Mouse (Mus musculus) left cerebral cortex, adult 9 months (tissue): ENCODE results near the gene Ccdc153.

ENCODE experiments used
- DNase-seq, 2 experiments: peaks; one replicate each; pipeline ENCODE4 v3.0.0; 2022; ENCODE audit warnings: low spot score in 2 of 2

Ccdc153 gene

GRCm38 (mm10) chr9:44240399-44240798, at the start of gene Ccdc153:
Gene Ccdc153, plus strand, starts transcription at chr9:44240676.
- DNase-seq: no peak

- DNase-seq: no peak
Measured at GRCm38 (mm10) chr9:44191166-44191565, 49.3 kb upstream of the Ccdc153 start.

- DNase-seq: no peak
Measured at GRCm38 (mm10) chr9:44192312-44192711, 48.2 kb upstream of the Ccdc153 start.

GRCm38 (mm10) chr9:44192794-44193193, 47.7 kb upstream of the Ccdc153 start:
- DNase-seq: no peak

- DNase-seq: no peak
Measured at GRCm38 (mm10) chr9:44194000-44194399, 46.5 kb upstream of the Ccdc153 start.

- DNase-seq: no peak
Measured at GRCm38 (mm10) chr9:44196354-44196753, 44.1 kb upstream of the Ccdc153 start.

GRCm38 (mm10) chr9:44199166-44199565, 41.3 kb upstream of the Ccdc153 start:
- DNase-seq: no peak

GRCm38 (mm10) chr9:44199580-44199979, 40.9 kb upstream of the Ccdc153 start:
- no peak for DNase-seq

GRCm38 (mm10) chr9:44200458-44200857, 40.0 kb upstream of the Ccdc153 start:
- DNase-seq: no peak

- no peak for DNase-seq
Measured at GRCm38 (mm10) chr9:44207840-44208239, 32.6 kb upstream of the Ccdc153 start.

GRCm38 (mm10) chr9:44209416-44209815, 31.1 kb upstream of the Ccdc153 start:
- DNase-seq: no peak

- DNase-seq: no peak
Measured at GRCm38 (mm10) chr9:44212406-44212805, 28.1 kb upstream of the Ccdc153 start.

GRCm38 (mm10) chr9:44213538-44213937, 26.9 kb upstream of the Ccdc153 start:
- DNase-seq: no peak

- no peak for DNase-seq
Measured at GRCm38 (mm10) chr9:44225993-44226392, 14.5 kb upstream of the Ccdc153 start.

- no peak for DNase-seq
Measured at GRCm38 (mm10) chr9:44231609-44232008, 8.9 kb upstream of the Ccdc153 start.

GRCm38 (mm10) chr9:44233021-44233801, 7.3 kb upstream of the Ccdc153 start:
- no peak for DNase-seq

GRCm38 (mm10) chr9:44233802-44234478, 6.5 kb upstream of the Ccdc153 start, which contains the start of gene Cbl:
Gene Cbl, minus strand, starts transcription at chr9:44234049.
- DNase-seq: peak; percentile 96 to 100

- DNase-seq: peak in 1 of 2 experiments; percentile 56
Measured at GRCm38 (mm10) chr9:44234479-44235427, 5.7 kb upstream of the Ccdc153 start.

- no peak for DNase-seq
Measured at GRCm38 (mm10) chr9:44236601-44237000, 3.9 kb upstream of the Ccdc153 start.

- no peak for DNase-seq
Measured at GRCm38 (mm10) chr9:44237128-44237527, 3.3 kb upstream of the Ccdc153 start.

- no peak for DNase-seq
Measured at GRCm38 (mm10) chr9:44238501-44239190, 1.8 kb upstream of the Ccdc153 start.
